Mouse (Mus musculus) ES-Bruce4 (cell line): ENCODE measurements at regions not wholly inside any gene's neighbourhood (a gene's known extent, or its start where the extent isn't known, plus 50 kb on each side); places are given as distances from the start of the nearest gene placed in this dataset.

Source experiments
- CTCF ChIP-seq: IDR thresholded peaks from one replicate; pipeline ENCODE4 v1.8.1; 2011; ENCODE audit warnings: low read depth, low read length
- POLR2A ChIP-seq: IDR thresholded peaks from one replicate; pipeline ENCODE4 v1.8.1; 2011; ENCODE audit warnings: low read length; ENCODE audit not compliant: insufficient read depth

DNA sequence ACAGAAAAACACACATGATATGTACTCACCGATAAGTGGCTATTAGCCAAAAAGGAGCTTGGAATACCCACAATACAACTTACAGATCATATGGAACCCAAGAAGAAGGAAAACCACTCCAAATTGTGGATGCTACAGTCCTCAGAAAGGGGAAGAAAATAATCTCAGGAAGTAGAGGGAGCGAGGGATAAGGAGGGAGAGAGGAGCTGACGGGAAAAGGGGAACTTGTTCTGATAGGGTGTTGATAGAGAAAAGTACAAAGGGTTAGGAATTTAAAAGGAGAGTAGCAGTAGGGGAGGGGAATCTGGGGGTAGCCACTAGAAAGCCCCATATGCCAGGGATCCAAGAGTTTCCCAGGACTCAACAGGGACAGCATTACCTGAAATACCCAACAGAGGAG lies 1164.5 kb downstream of the Hace1 start:
- TF ChIP-seq POLR2A, result no peak
- no peak for TF ChIP-seq CTCF
